Mouse (Mus musculus) T-helper 17 cell (primary cell): Measurements from ENCODE around the gene Spryd3.

Experiments
- in situ Hi-C, 2 experiments: fragments of 300-600 bp; cut with MboI, MseI; formaldehyde crosslinking; loops; 1 replicate in 1 of 2; 2 replicates in 1 of 2; pipeline ENCODE4 v1.15.1; 2025; ENCODE audit warnings: high pct_unique_total_duplicates in 2 of 2

The Spryd3 gene

GRCm38 (mm10) chr15:102100161-102100981 is 35.7 kb downstream of the Spryd3 start, which contains the start of gene Tns2:
Gene Tns2 (plus strand): TSS chr15:102100413.
- in situ Hi-C loops = no loop called here

- in situ Hi-C loops = no loop called here
Measured at GRCm38 (mm10) chr15:102099771-102100160, 36.3 kb downstream of the Spryd3 start.

DNA sequence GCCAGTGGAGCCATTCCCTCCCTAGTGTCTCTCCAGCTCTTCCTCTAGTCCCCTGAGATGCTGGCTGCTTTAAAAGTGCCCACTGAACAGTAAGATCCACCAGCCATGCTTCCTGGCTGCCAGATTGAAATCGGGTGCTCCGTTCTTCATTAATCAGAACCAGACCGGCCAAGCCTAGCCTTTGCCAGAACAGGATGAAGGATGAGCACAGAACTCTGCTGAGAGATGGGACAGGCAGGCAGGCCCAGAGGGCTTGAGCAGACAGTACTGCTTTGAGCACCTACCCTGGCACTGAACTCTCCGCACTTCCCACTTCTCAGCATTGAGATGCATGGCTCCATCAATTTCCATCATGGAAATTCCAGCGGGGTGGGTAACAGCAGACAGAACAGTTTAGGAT is 36.8 kb downstream of the Spryd3 start:
- in situ Hi-C loops = no loop called here

DNA sequence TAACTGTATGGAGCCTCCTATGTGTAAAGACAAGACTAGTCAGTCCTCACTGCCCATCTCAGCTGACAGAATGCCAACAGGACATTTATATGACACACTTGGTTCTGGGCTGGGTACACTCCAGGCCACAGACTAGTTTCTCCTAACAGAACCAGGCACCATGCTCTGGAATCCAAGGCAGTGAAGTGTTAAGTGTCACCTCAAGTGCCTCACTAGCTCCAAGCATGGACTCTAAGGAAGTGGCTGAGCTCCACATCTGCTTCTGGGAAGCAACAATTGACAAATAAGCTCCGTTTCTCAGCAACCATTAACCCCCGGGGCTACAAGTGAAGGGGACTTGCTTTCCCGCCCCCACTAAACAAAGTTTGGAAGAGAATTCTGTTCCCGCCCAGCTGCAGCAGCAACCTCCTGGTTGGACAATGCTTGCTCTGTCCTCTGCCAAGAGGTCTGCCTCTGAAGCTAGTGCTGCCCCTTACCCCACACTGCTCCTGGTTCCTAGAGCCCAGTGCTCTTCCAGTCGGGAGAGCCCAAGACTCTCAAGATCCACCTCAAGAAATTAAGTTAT is 38.0 kb downstream of the Spryd3 start:
- in situ Hi-C loops = no loop called here

DNA sequence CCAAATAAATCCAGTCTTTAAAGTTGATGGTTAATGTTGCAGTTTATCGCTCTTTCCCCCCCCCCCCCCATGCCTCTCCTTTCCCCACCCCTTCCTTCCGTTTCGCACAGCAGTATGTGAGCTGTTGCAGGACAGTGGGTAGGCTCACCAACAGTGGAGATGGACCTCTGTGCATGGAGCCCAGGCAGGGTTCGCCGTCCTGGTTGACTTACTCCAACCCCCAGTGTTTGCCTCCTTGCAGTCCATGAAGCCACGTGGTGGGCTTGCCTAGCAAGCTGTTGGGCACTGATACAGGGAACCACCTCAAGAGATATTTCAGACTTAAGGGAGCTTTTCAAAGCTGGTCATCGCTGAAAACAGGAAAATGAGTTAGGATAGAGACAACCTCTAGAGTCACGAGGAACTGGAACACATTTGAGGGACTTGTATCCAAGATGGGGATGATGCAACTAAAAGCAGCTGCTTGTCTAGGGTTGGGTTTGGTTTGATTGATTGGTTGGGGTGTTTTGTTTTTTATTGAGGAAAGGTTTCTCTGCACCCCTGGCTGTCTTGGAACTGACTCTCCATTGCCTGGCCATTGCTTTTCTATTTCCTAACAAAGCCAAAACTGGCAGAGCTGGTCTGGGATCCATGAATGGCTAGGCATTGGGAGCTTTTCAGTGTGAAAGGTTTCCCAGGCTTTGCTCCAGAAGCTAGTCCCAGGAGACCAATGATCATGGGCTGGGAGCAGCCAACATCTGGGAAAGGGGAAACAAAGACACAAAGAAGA is 38.7 kb downstream of the Spryd3 start:
- in situ Hi-C loops = no loop called here

DNA sequence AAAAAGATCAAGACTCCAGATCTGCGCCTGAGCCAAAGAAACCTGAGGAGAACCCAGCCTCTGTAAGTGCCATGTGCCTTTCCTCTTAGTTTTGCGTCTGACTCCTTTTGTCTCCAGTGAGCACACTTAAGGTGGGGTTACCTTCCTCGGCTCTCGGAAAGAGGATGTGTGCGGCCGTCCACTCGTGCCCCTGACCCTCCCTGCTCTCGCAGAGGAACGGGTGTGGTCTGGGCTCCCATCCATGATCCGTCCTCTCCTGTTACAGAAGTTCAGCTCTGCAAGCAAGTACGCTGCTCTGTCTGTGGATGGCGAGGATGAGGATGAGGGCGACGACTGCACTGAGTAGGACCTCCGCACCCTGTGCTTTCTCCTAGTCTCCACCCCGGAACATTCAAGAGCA is 41.0 kb downstream of the Spryd3 start:
- in situ Hi-C loops = no loop called here

GRCm38 (mm10) chr15:102094157-102094556 is 41.9 kb downstream of the Spryd3 start:
- in situ Hi-C loops = no loop called here

- in situ Hi-C loops = no loop called here
Measured at GRCm38 (mm10) chr15:102092222-102092621, 43.8 kb downstream of the Spryd3 start.

DNA sequence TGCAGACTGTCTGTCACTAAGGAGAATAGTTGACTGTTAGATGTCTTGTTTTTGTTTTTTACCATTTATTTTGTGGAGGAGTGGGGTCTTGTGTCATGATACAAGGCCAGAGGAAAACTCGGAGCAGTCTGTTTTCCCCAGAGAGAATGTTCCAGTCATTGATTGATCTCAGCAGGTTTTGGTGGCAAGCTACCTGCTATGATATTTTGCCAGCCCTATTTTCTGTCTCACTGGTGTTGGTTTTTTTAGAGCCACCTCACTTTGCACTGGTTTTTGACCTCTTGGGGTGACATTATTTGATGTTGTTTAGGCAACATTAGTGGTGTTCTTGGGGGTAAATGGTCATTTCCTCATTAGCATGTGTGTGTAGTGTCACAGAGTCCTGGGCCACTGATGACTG is 44.3 kb downstream of the Spryd3 start:
- in situ Hi-C loops = no loop called here

DNA sequence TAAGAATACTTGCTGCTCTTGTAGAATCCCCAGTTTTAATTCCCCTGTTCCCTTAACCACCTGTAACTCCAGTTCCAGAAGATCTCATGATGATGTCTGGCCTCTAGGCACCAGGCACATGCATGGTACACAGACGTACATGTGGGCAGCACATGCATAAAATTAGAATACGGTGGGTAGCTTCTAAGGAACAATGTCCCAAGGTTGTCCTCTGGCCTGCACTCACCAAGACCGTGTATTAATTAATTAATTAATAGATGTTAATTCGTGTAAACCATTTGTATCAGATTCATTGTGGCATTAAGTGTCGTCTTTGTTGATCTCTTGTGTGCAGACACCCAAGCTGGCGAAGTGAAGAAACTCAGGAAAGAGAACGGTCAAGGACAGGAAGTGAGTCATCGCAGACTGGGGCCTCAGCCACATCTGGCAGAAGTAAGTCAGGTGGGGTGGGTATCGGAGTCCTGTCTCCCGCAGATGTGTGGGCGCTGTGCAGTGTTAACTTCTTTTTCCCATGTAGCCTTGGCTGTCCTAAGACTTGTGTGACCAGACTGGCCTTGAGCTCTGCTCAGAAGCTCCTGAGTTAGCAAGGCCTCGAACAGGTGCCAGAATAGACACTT is 44.9 kb downstream of the Spryd3 start:
- in situ Hi-C loops = no loop called here

DNA sequence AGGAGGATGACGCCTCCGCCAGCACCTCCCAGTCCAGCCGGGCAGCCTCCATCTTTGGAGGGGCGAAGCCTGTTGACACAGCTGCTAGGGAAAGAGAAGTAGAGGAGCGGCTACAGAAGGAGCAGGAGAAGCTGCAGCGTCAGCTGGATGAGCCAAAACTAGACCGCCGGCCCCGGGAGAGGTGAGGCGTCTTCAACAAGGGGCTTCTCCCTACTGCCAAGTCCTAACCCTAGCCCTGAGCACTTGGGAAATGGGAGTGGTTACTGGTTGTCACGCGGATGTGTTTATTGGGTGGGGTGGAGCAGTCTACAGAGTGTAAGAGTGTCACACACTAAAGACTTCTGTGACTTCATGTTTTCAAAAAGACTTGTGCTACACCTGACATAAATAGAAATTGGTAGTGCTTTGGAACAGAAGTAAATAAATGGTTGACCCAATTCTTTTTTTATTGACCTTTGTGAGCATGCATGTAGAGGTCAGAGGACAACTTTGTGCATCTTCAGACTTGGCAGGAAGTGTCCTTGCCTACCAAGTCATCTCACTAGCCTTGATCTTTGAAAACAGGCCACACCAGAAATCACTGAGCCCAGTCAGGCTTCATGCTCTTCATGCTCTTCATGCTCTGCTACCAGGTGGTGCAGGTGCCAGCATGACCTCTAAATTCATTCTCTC is 46.0 kb downstream of the Spryd3 start:
- in situ Hi-C loops = loop anchor here in 1 of 2 experiments (10.0 kb wide), 1 partner anchor 415 kb away; the partner anchor contains the start of gene Gm10337

DNA sequence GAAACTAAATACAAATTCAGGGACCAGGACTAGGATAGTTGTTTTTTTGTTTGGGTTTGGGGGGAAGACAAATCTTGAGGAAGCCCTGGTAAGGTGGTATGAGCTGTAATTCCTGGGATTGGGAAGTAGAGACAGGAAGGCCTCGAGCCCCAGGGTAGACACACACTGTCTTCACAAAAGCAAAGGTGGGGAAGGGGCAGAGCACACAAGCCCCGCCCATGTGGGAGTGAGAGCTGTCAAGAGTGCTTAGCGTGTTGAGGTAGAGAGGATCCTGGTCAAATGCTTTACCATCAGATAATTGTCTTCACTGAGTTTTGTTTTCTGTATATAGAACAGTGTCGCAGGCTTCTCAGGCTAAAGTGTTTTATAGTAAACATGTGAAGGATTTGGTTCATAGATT is 53.0 kb downstream of the Spryd3 start:
- in situ Hi-C loops = loop anchor here (5.0 to 10.0 kb wide), 2 partner anchors 409 to 422 kb away; partner anchors contain the start of gene Gm10337 (in 1 of the 2)

DNA sequence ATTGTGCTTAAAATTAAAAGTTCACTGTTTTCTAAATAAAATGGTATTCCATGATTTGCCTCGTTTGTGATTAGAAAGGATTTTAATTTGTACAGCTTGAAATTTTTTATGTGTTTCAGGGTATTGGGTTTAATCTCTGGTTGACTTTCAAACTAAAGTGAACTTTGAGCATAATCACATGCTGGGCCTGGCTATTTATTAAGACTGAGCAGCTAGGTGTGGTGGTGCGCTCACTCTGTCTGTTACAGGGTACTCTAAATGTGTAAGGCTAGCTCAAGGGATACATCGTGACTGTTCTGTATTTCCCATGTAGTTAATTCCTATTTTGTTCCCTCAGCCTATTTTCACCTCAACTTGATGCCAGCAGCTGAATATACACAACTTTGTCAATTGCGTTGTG is 53.9 kb downstream of the Spryd3 start:
- in situ Hi-C loops = loop anchor here (5.0 to 10.0 kb wide), 2 partner anchors 410 to 423 kb away; partner anchors contain the start of gene Gm10337 (in 1 of the 2)

- in situ Hi-C loops = loop anchor here (5.0 to 10.0 kb wide), 2 partner anchors 412 to 424 kb away; partner anchors contain the start of gene Gm10337 (in 1 of the 2)
Measured at GRCm38 (mm10) chr15:102080429-102080828, 55.6 kb downstream of the Spryd3 start.

DNA sequence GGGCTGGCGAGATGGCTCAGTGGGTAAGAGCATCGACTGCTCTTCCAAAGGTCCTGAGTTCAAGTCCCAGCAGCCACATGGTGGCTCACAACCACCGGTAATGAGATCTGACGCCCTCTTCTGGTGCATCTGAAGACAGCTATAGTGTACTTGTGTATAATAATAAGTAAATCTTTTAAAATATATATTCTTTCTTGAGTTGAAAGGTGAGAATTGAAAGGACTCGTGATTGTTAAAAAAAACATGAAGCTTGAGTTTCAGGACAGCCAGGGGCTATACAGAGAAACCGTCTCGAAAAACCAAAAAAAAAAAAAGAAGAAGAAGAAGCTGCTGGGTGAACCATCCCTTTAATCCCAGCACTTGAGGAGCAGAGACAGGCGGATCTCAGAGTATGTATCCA is 56.1 kb downstream of the Spryd3 start:
- in situ Hi-C loops = loop anchor here (5.0 to 10.0 kb wide), 3 partner anchors 412 to 813 kb away; partner anchors contain the start of gene Gm10337 (in 1 of the 2)

- in situ Hi-C loops = loop anchor here in 1 of 2 experiments (5.0 kb wide), 1 partner anchor 812 kb away; no protein-coding TSS in a partner anchor
Measured at GRCm38 (mm10) chr15:102079221-102079620, 56.8 kb downstream of the Spryd3 start.

GRCm38 (mm10) chr15:102077111-102077677 is 58.8 kb downstream of the Spryd3 start:
- in situ Hi-C loops = loop anchor here in 1 of 2 experiments (5.0 kb wide), 1 partner anchor 810 kb away; no protein-coding TSS in a partner anchor

GRCm38 (mm10) chr15:102074876-102075585 is 61.0 kb downstream of the Spryd3 start:
- in situ Hi-C loops = loop anchor here in 1 of 2 experiments (5.0 kb wide), 1 partner anchor 808 kb away; no protein-coding TSS in a partner anchor

DNA sequence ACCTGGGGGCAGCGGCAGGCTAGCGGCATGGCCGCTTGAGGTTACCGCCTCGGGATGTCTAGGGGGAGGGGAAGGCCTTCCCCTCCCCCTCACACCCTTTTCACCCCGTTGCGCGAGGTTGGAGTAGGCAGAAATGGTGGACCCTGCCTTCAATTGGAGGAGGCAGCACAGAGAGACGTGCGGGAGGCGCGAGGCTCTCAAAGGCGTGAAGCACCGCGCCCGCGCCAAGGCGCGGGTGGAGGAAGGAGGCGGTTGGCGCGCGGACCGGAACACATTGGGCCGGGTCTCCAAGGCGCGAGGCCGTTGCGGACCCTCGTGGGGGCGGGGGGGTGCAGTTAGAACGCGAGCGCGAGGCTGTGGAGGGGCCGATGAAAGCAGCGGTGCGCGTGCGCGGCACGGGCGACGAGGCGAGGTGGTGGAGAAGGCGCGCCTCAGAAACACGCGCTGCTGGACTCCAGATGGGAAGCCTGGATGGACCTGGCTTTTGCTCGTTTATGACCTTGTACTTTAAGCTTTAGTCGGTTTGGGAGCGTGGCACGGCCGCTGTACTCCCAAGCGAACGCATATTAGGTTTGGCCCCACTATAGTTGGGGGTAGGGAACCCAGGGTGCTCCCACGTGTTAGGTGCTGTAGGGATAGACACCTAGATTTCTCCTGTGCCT is 61.8 kb downstream of the Spryd3 start:
- in situ Hi-C loops = no loop called here
